Mouse (Mus musculus) 416B (cell line): Measurements from ENCODE around the gene Sobp.

Experiments
- DNase-seq: peaks from one replicate; pipeline ENCODE4 v3.0.0; 2011; ENCODE audit warnings: low read depth

Sobp gene

GRCm38 (mm10) chr10:43086888-43087287 lies 87.4 kb downstream of the Sobp start:
- DNase-seq, result no peak

DNA sequence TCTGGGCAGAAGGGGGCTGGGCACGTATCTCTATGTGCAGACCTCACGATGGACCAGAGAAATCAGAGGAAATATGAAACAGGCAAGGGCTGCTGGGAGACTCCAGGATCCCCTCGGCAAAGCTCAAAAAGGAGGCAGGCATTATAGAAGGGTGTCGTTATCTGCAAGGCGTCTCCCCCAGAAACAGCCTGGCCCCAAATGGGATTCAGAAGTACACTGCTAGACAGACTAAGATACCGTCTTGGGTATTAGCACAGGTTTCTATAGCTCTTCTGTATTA lies 90.3 kb downstream of the Sobp start:
- no peak for DNase-seq

GRCm38 (mm10) chr10:43083288-43084086 lies 90.8 kb downstream of the Sobp start:
- no peak for DNase-seq

DNA sequence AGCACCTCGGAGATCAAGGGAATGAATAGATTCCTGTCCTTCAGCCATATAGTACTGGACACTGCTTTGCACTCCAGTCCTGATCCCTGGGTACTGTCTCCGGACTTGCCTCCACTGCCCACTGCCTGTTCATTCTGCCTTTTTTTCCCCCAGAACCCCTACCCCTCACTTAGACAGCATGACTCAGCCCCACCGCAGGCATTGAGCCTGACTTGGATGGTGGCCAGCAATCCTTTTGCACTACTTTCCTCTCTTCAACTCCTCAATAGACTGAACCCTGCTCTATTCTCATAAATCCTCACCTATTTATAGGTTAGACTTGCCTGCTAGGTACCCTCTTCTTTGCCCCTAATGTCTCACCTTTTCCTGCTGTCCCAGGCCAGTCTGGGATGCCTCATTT lies 93.0 kb downstream of the Sobp start:
- DNase-seq, result peak; percentile 11

- no peak for DNase-seq
Measured at GRCm38 (mm10) chr10:43075535-43076152, 98.7 kb downstream of the Sobp start.

DNA sequence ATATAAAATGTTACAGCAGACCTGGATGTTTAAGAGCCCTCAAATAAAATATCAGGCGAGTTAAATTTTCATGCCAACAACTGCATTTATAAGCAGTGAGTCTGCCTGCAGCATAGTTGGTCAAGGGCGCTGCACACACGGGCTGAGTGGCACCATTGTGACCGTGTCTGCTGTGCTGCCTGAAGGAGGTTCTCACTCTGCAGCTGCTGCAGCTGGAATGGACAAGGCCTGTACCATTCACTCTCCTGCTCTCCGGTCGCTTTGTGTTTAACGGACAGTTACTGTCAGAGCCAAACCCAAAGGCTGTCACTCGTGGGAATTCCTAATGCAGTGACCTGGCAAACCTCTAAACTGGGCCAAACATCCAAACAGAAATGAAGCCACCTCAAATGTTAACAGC lies 101.0 kb downstream of the Sobp start:
- no peak for DNase-seq

GRCm38 (mm10) chr10:43070893-43071292 lies 103.4 kb downstream of the Sobp start:
- DNase-seq, result no peak

DNA sequence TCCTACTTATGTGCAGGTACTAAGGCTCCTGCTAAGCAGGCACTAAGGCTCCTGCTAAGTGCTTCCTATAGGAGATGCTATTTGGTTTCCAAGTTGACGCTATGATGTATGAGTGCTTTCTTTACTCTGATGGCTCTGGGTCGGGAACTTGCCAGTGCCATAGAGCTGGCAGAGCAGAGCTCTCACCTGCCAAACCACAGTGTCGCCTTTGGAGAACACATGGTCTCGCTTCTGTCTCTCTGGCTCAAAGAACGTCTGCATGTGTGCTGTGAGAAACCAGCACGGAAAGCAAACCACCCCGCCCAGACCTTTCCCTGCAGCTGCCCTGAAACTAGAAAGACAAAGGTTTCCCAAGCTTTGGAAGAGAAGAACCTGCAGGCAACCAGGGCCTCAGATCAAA lies 109.0 kb downstream of the Sobp start:
- no peak for DNase-seq

DNA sequence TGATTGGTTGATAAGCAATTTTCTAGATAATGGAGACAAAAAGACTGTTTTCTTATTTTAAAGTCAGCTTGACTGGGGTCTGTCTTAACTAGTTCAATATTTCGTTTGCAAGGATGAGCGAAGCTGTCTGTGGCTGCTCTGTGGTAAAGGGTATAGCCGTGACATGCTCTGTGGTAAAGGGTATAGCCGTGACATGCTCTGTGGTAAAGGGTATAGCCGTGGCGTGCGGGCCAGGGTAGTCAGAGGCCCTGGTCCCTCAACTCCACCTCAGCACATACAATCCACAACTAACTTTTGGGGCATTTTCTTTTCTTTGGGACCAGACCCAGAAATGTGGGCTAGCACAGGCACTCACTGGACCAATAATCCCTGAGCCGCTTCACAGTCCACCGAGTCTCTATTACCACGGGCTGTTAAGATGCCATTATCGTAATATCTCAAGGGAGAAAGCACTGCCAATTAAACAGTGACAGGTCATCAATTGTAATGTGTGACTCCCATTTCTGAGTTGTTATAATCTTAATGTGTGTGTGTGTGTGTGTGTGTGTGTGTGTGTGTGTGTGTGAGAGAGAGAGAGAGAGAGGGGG lies 112.7 kb downstream of the Sobp start:
- DNase-seq, result no peak

DNA sequence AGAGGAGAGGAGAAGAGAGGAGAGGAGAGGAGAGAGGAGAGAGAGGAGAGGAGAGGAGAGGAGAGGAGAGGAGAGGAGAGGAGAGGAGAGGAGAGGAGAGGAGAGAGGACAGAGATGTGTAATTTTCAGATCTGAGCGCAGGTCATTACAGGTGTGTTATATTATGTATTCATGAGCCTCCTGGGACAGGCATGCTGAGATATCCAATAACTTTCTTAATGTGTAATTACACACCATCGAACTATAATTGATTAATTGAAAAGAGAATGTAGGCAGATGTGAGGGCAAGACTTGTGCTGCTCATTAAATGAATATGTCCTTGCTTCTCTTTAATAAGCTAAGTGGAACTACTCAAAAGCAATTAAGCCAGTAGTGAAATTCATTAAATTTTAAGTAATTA lies 118.9 kb downstream of the Sobp start:
- no peak for DNase-seq

DNA sequence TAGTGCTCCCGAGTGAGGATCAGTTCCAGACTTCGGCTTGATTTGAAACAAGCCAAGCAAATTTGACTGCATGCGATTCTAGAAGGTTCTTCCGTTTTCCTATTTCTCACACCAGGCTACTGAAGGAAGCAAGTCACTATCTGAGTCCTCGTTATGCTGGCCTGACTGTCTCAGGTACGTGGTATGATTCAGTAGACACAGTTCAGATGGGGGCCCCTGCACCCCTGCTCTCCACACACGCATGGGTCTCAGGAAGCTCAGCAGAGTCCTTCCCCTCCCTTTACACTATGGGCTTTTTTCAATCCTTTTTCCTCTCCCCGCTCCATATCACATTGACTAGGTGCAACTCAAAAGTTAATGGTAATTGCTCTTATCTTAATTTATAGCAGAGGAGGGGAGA lies 119.6 kb downstream of the Sobp start:
- no peak for DNase-seq

DNA sequence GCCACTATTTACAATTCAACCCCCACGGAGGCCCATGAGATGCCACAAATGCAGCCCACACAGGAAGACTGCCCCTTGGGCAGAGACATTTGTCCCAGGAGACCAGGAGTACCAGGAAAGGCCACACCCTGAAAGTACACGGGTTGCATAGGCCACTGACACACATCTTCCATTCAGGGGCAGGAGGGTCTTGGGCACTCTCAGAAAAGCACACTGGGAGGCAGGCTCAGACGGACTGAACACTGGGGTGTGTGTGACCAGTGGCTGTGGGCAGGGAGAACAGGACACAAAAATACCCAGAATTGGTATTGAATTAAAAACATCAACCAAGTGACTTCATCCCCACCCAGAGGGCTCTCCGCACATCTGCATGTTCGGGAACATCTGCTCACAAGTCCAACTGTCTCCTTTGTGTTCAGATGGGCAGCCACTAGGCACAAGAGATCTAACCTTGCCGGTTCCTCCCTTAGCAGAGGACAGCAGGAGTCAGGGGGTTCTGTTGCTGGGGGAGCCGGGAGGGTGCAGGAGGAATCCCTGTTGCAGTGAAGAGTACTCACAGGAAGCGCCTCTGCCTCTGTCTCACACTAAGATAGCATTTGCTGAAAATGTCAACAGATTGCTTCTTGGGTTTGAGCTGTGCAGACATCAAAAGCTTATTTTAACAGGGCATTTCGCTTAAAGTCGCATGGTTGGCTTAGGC lies 120.3 kb downstream of the Sobp start:
- no peak for DNase-seq

DNA sequence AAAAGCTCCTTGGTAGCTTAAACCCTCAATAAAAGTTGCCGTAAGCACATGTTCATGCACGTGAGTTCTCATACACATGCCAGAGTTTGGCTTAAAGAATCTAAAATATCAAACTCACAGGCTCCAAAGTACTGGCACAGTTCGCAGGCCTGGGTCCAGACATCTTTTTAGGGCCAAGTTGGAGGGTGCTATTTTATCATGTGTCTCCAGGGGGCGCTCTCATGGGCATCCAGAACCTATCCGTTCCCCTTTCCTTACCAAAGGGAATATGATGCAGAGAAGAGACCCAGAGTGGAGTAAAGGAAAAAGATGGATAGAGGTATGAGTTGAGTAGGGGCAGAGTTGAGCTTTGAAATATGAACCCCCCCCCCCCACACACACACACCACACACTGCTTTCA lies 121.9 kb downstream of the Sobp start:
- DNase-seq, result no peak

GRCm38 (mm10) chr10:43047804-43048348 lies 126.5 kb downstream of the Sobp start:
- no peak for DNase-seq

- DNase-seq, result no peak
Measured at GRCm38 (mm10) chr10:43043351-43044209, 130.8 kb downstream of the Sobp start.

DNA sequence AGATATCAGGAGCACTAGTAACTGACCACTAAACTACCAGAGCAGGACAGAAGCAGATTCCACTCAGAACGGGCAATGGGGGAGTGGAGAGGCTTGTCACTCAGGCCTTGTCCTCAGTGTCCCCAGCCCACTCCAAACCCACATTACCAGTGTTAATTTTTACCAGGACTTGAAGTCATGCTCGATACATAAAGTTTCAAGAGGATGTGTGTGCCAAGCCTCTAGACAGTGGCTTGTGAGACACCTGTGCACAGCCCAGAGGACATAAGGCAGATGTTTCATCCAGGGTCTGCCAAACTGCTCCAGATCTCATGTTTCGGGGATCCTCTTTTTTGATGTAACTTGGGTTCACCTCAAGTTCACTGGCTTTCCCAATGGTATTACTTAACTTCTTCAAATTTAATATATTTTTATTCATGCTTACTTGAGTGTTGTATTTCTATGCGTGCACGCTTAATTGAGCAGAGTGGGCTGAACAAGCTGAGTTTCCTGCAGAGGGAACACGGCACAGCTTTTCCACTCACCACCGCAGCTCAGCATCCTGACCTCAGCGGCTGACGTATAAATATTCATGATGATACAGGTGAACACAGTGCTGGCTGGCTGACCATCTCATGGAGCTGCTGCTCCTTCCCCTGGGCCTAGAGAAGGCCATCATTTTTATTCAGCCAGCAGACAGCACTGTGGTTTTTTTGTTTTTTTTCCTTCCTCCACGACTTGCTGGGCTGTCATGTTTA lies 131.6 kb downstream of the Sobp start:
- no peak for DNase-seq

- DNase-seq, result peak; percentile 21
Measured at GRCm38 (mm10) chr10:43041794-43042193, 132.5 kb downstream of the Sobp start.

DNA sequence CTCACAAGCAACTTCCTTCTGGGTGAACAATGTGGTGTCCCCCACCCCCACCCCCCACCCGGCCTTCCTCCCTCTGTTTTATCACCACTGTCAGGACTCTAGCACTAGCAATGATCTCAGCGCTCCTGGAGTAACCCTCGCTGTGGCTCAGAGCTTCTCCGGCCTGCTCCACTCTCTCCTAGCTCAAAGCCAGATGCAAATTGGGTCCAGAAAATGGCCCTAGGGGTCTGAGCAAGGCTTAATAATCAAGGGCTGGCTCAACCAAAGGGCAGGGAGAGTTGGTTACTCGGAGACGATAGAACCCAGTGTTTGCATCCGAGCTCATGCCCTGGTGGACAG lies 136.9 kb downstream of the Sobp start:
- no peak for DNase-seq

DNA sequence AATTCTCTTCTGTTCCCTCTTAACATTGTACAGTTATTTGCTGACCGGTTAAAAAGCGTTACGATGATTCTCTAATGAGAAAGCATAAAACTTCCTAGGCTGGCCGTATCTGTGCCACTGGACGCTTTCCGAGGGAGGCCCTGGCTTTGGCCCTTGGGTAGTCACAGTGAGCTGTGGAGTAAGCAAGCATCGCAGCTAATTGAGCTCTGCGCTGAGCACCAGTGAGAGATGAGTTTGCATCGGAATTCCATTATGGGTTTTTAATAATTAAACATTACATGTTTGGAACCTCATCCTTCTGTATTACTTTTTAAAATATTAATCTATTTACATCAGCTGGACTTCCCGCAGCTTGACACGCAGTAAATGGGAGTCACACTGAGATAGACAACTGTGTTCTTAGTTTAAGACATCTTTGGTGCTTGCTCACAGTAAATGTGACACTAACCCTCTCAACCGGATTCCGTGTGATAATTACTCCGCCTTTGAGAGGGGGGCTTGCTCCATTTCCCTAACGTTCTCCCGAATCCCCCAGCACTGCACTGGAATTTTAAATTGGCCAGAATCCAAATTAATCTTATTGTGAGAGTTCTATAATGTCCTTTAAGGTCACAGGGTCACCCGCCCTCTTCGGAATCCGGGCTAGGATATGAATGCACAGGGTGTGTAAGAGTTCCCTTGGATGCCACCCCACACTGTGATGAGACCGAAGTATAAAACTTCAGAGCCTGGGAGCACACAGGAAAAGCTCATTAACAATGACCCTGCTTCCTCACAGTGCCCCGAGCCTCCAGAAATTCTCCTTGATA lies 137.5 kb downstream of the Sobp start:
- no peak for DNase-seq

DNA sequence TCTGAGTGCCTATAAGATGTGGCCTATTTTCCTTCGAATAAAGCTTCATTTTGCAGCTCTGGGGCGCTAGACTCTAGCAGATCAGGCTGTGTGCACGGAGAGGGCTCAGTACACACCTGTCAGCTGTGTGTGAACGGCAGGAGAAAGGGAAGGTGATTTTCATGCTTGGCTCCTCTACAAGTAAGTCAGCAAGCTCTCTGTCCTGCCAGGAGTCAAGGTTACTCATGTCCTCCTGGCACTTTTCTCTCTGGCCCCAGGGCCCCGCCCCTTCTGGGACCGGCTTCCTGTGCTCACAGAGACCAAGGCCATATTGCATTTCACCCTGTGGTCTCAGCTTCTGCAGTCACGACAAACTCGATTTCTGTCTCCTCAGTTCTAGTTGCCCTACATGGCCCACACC lies 138.8 kb downstream of the Sobp start:
- peak; percentile 80 for DNase-seq
